Mouse (Mus musculus) left cerebral cortex, postnatal 14 days (tissue): ENCODE data around the gene Nat8f2. TPM values are rescaled to one million over a fixed set of nuclear protein-coding genes. Genes with fewer than 3 reads are reported as not detected.
"Not testable (repeated sequence)": the region's sequence is repeated elsewhere in the genome, so short reads cannot be mapped to it uniquely, and the experiment has no call there.

Experiments used
- DNase-seq, 2 experiments: peaks; one replicate each; pipeline ENCODE4 v3.0.0; 2021 to 2022; ENCODE audit warnings: low spot score in 2 of 2, mixed read lengths in 1 of 2
- intact Hi-C: fragments of 180-260 bp; cut with DNase I; formaldehyde crosslinking; loops from one replicate; pipeline ENCODE4 v1.15.1; 2025
- total RNA-seq, 2 experiments: library from RNA; stranded (reverse); gene quantifications; 2 replicates each; pipeline ENCODE4 v1.2.3; 2021

Gene Nat8f2
- total RNA-seq, 2 experiments from 2014 or later: 0.76 to 1.1 TPM

DNA sequence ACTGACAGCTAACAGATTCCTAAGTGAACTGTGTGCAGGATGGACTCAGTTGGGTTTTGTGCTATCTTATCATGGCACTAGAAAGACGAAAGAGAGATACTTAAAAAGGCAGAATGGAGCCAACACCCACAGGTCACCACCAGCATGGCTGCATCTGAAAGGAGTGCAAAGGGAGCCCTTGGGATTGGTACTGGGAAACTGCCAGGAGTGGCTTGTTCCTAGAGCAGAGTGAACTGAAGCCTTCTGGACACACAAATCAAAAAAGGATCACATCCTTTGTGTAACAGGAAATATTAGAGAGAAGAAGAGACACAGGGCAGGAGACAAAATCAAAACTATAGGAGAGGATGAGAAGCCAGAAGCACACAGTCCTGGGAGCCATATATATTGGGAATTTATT, 2.0 kb downstream of the Nat8f2 start:
- DNase-seq, intact Hi-C loops: not testable (repeated sequence)

GRCm38 (mm10) chr6:85866166-85866565, 2.8 kb downstream of the Nat8f2 start:
- DNase-seq, intact Hi-C loops: not testable (repeated sequence)

DNA sequence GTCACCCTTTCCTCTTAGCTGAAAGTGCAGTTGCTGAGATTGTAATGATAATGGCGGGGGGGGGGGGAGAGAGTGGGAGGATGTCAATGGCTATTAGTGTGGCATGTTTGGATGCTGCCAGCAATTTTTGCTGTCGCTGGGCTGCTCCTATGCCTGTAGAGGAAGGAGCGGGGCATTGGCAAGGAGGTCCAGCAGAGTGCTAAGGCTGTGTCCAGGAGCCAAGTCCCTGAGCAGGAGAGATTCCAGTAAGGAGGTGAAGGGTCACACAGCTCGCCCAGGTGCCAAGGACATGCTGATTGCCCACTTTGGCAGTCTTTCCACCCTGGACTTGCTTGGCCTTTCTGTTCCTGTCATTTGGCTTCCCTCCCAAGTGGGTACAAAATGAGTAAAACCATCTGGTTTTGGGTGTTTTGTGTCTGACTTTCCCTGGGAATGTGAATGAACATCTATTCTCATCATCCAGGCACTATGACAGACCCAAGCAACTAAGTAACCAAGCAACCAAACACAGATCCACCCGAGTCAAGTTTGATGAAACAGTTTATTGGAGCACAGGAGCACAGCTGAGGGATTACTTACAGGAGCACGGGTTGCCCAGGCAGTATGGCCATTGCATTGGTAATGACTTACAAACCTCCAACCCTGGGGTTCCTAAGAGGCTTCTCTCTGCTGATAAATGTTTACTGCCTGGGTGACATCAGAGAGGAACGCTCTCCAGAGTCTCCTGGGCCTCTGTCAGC, 3.9 kb downstream of the Nat8f2 start:
- DNase-seq: peak; percentile 8 to 21
- intact Hi-C loops: not testable (repeated sequence)

DNA sequence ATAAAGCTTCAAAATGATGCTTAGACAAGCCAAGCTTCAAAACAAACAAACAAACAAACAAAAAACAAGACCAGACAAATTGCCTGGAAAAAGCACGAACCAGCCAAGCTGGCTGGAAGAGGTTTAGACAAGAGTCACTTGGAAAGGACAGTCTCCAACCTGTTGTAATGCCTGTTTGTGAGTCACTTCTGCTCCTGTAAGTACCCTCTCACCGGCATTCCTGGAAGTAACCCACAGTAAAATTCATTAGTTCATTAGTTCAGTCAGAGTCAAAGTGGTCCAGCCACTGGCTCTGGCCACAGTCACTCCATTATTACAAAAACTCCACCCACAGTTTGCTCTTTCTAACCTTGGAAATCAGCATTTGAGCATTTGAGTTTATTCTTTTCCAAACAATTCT, 5.1 kb downstream of the Nat8f2 start:
- intact Hi-C loops: no loop called here
- DNase-seq: no peak

GRCm38 (mm10) chr6:85863136-85863535, 5.8 kb downstream of the Nat8f2 start:
- intact Hi-C loops: no loop called here
- no peak for DNase-seq

DNA sequence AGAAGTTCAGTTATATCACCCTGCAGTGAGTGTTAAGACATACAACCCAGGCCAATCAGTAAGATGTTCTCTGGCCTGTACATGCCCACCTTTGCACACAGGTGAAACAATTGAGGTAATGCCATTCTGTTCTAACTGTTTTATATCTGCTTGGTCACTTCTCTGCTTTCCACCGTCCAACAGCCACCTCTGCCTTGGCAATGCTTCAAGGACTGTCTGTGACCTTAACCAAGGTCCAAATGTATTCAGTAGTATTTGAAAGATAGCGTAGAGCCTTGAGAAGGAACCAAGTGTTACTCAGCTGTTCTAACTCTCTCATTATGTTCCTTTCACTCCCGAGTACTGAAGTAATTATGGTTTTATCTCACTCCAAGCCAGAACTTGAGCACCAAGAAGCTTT, 6.4 kb downstream of the Nat8f2 start:
- peak in 1 of 2 experiments; percentile 17 for DNase-seq
- intact Hi-C loops: no loop called here

- intact Hi-C loops: no loop called here
- DNase-seq: no peak
These were observed 7.7 kb downstream of the Nat8f2 start for GRCm38 (mm10) chr6:85861247-85861646.

DNA sequence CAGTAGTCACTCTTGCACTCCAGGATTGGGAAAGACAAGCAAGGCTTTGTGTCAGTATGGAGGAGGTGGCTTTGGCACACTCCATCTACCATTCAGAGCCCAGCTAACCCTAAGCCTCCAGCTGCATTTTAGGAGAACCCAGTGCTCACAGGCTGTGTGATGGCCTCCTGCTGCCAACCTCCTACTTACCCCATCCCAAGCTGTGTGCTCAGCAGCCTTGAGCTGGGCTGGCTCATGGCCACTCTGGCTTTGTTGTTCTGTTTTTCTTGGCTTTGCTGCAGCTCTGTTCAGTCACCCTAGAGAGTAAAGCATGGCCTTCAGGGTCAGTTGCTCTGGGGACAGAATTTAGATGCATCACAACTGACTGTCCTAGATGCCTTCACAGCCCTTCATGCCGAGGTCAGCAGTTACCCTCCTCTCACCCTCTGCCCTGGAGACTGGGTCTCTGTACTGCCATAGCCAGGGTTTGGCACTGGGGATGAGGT, 12.7 kb downstream of the Nat8f2 start:
- DNase-seq: peak; percentile 57 to 74
- intact Hi-C loops: no loop called here

- intact Hi-C loops: no loop called here
- no peak for DNase-seq
These were observed 15.5 kb downstream of the Nat8f2 start for GRCm38 (mm10) chr6:85853481-85853880.

DNA sequence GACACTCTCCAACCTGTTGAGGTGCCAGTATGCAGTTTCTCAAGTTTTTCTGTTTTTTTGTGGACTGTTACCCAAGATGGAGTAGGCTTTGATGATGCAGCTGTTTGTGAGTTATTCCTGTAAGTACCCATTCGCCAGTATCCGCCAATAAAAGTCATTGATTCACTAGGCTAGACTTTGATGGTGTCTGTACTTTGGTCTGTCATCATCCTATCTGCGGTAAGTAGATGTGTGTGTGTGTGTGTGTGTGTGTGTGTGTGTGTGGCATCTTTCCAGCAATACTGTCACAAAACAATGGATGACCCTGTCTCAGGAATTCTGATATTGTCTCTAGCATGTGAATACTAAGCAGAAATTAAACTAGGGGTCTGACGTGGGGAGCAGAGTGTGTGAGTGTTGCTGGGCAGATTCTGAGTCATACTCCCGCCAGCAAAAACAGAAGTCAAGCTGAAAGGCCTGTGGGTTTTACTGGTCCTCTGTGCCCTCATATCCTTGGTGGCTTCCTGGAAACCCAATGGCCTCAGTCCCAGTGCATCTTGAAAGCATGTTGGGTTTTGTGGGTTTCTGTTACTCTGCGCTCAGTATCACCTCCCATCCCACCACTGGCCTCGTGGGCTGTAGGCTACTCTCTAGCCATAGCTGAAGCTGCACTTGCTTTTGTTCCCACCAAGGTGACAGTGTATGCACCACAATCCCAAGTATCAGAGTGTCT, 17.7 kb downstream of the Nat8f2 start:
- no peak for DNase-seq
- intact Hi-C loops: no loop called here

DNA sequence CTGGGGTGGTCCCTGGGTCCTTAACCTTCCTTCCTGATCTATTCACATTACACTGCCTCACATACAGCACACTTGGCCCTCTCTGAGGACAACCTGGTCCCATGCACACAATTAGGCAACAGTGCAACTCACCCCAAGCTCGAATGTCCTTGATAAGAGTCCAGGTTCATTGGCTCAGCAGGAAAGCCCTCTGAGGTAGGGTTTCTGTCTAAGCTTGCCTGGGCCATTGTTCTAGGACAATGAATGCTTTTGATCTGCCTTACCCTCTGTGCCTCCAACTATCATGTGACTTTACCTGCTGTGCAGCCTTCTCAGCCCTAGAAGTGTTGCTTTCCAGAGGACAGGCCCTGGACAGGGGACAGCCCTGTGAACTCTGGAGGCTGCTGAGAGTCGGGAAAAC, 19.7 kb downstream of the Nat8f2 start:
- DNase-seq: no peak
- intact Hi-C loops: no loop called here

- no peak for DNase-seq
- intact Hi-C loops: no loop called here
These were observed 20.8 kb downstream of the Nat8f2 start for GRCm38 (mm10) chr6:85848140-85848539.

DNA sequence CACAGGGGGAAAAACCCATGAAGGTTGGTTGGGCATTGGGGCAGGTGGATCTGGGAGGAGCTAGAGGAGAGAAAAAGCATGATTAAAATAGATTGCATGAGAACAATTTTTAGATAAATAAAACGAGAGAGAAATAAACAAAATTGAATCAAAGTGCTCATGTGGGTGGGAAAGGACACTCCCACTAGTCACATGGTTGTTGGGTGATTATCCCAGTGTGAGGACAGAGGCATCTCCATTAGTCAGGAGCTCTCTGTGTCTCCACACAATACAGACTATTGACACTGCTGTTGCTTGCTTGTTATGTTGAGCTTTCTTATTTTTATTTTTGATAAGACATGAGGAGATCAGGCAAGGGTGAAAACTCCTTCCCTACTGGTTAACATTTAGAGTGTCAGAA, 22.0 kb downstream of the Nat8f2 start:
- intact Hi-C loops: no loop called here
- DNase-seq: no peak

- intact Hi-C loops, DNase-seq: not testable (repeated sequence)
These were observed 25.1 kb downstream of the Nat8f2 start for GRCm38 (mm10) chr6:85843677-85844458.

DNA sequence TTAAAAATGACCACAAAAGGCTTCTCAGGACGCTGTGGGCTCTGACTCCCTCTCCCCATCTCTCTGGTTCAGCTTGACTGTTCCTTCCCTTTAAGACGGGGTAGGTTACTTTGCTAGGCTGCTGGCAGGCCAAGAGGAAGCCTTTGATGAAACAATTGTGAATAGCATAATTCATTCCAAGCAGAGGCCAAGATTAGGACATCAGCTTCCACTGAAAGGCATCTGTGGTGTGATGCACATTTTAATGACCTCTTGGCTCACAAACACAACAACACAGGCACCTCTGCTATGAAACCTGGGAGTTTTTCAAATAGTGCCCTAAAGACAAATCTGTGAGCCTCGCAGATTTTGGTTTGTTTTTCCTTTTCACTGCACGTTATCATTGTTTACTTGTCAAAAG, 29.0 kb downstream of the Nat8f2 start:
- intact Hi-C loops: loop anchor here (2.0 to 10.0 kb wide), 2 partner anchors 55 to 175 kb away; partner anchors contain the start of gene Figla
- DNase-seq: peak; percentile 8 to 49

DNA sequence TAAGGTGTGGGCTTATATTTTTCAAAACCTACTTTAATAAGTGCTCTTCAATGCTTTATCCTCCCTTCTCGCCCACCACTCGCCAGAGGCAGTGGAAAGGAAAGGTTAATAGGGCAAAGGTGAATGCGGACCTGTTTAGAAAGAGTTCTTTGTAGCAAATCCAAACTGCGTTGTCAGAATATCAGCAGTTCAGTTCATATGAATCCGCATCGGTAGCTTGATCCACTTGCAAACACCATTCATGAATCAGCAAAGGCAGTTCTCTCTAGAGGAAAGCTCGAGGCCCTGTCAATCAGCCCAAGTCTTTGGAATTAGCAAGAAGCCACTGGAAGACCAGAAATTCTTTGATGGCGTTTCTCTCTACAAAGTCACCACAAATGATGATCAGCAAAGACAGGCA, 30.3 kb downstream of the Nat8f2 start:
- intact Hi-C loops: loop anchor here (2.0 to 10.0 kb wide), 2 partner anchors 56 to 176 kb away; partner anchors contain the start of gene Figla
- no peak for DNase-seq

GRCm38 (mm10) chr6:85837307-85837706, 31.7 kb downstream of the Nat8f2 start:
- DNase-seq: peak; percentile 31 to 40
- intact Hi-C loops: loop anchor here (10.0 kb wide), 1 partner anchor 177 kb away; the partner anchor contains the start of gene Figla

DNA sequence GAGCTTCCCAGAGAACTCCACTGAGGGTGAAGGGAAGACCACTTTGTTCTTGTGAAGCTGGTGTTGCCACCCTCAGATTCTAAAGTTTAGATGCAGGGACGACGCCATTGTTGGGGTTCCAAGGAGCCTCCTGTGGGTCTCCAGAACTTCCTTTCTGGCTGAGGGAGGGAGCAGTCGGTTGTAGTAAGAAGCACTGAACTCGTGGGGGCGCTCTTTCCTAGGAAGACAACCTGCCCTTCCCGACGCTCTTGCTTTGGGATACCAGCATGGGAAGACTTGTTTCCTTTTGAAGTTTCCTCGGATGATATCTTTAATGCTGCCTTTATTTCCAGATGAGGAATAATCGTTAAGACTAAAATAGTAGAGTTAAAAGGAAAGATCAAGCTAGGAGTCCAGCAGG, 32.1 kb downstream of the Nat8f2 start:
- intact Hi-C loops: loop anchor here (10.0 kb wide), 1 partner anchor 178 kb away; the partner anchor contains the start of gene Figla
- DNase-seq: peak; percentile 57 to 68

- intact Hi-C loops: loop anchor here (10.0 kb wide), 1 partner anchor 179 kb away; the partner anchor contains the start of gene Figla
- DNase-seq: not testable (repeated sequence)
These were observed 32.9 kb downstream of the Nat8f2 start for GRCm38 (mm10) chr6:85836098-85836497.
